Mouse (Mus musculus) limb, embryonic 15.5 days (tissue): ENCODE measurements at regions not wholly inside any gene's neighbourhood (a gene's known extent, or its start where the extent isn't known, plus 50 kb on each side); places are given as distances from the start of the nearest gene placed in this dataset.

ENCODE experiments used
- ATAC-seq: fragments of 200-750 bp; cut with Nextera tagmentation; 2 replicates; pipeline ENCODE4 v1.8.0; 2017; ENCODE audit warnings: low read depth, moderate TSS enrichment; ENCODE audit not compliant: insufficient number of reproducible peaks, low FRiP score, low TSS enrichment
- H3K27ac ChIP-seq: fragments of 300-500 bp; sonication (generic); 2 replicates; pipeline ENCODE4 v1.5.1; 2015; ENCODE audit warnings: moderate library complexity, mild to moderate bottlenecking, inconsistent platforms
- H3K27me3 ChIP-seq: fragments of 300-500 bp; sonication (generic); 2 replicates; pipeline ENCODE4 v1.6.1; 2015; ENCODE audit warnings: inconsistent platforms
- H3K36me3 ChIP-seq: fragments of 300-500 bp; sonication (generic); 2 replicates; pipeline ENCODE4 v1.6.1; 2015; ENCODE audit warnings: inconsistent platforms
- H3K4me1 ChIP-seq: fragments of 300-500 bp; sonication (generic); 2 replicates; pipeline ENCODE4 v1.6.1; 2015; ENCODE audit warnings: inconsistent platforms
- H3K4me2 ChIP-seq: fragments of 300-500 bp; sonication (generic); 2 replicates; pipeline ENCODE4 v1.6.1; 2015; ENCODE audit warnings: mild to moderate bottlenecking, inconsistent platforms
- H3K4me3 ChIP-seq: fragments of 300-500 bp; sonication (generic); 2 replicates; pipeline ENCODE4 v1.5.1; 2015; ENCODE audit warnings: mild to moderate bottlenecking, inconsistent platforms
- H3K9ac ChIP-seq: fragments of 300-500 bp; sonication (generic); 2 replicates; pipeline ENCODE4 v1.6.1; 2015; ENCODE audit warnings: inconsistent platforms
- H3K9me3 ChIP-seq: fragments of 300-500 bp; sonication (generic); 2 replicates; pipeline ENCODE4 v1.6.1; 2016; ENCODE audit warnings: inconsistent platforms
- WGBS: fragments of 180-500 bp; shearing (Covaris S2); methylation state at CpG from one replicate; pipeline ENCODE4 v1.1.7; 2015; 5-methylcytosine and 5-hydroxymethylcytosine counted together

DNA sequence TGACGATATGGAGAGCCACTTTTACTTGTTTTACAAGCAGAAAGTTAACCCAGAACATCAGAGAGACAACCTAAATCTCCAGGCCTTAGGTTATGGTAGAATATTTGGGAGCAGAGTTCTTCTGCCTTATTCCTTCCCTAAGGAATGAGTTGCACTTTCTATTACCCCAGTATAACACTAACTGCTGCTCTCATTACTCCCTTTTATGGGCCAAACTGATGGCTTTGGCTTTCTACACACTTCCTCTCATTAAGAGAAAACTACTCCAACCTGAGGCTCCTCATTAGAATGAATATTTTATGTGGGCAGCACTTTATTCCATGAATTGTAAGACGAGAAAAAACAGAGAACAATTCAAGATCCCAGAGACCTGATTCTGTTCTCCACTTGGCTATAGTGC lies 289.0 kb upstream of the Tnc start:
- 40% methylated on average over 2 of the region's 2 CpGs for WGBS
- Histone ChIP-seq H3K4me1 (no peaks in the 10 kb centered on the region), H3K9me3 (no peaks in the 10 kb centered on the region), H3K27ac (no peak overlapping the region), H3K36me3 (no peaks in the 10 kb centered on the region), H3K4me2 (no peak overlapping the region), H3K9ac (no peak overlapping the region), H3K27me3 (no peaks in the 10 kb centered on the region), H3K4me3 (no peak overlapping the region)
- ATAC-seq, result no peak

DNA sequence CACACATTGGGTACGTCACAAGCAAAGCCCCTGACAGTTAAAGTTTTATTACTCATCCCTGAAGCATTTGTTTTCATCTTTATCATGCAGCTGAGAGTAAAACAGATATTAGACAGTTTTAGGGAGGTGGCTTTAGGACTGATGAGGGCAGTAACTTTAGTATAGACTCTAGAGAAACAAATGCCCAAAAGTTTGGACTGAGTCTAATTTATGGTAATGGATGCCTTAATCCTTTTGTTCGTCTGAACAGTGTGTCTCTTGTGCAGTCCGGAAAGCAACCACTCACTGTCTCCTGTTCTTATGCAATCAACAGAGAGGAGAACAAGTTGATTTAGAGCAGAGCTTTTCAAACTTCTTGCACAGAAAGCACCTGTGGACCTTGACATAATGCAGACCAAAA lies 283.4 kb upstream of the Tnc start:
- no peak overlapping the region for H3K4me2 ChIP-seq
- H3K27me3 ChIP-seq, result no peaks in the 10 kb centered on the region
- H3K36me3 ChIP-seq, result no peaks in the 10 kb centered on the region
- WGBS, result 52% methylated on average over 3 of the region's 3 CpGs
- H3K9ac ChIP-seq, result no peak overlapping the region
- no peaks in the 10 kb centered on the region for H3K4me1 ChIP-seq
- no peak overlapping the region for H3K4me3 ChIP-seq
- no peak overlapping the region for H3K27ac ChIP-seq
- no peaks in the 10 kb centered on the region for H3K9me3 ChIP-seq
- no peak for ATAC-seq

DNA sequence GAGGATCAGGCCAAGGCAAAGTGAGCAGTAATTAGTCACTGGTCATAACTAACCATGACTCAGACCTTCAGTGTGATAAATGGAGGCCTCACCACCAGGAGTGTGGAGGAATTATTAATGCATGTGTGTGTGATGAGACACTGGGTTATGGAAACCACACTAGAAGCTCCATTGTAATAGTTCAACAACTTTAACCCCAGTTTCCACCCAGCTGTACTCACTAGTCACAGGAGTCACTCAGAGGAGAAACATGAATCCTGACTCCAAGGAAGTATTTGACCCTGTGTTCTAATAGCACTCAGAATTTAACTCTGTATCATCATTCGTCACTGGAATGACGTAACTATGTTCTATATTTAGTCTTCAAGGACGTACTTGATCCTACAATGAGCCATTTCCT lies 277.6 kb upstream of the Tnc start:
- no peaks in the 10 kb centered on the region for H3K4me1 ChIP-seq
- H3K4me3 ChIP-seq, result no peak overlapping the region
- no peak overlapping the region for H3K9ac ChIP-seq
- WGBS, result 67% methylated on average over 3 of the region's 3 CpGs
- H3K36me3 ChIP-seq, result no peaks in the 10 kb centered on the region
- H3K27me3 ChIP-seq, result no peaks in the 10 kb centered on the region
- no peak overlapping the region for H3K27ac ChIP-seq
- H3K9me3 ChIP-seq, result no peaks in the 10 kb centered on the region
- no peak for ATAC-seq
- H3K4me2 ChIP-seq, result no peak overlapping the region

DNA sequence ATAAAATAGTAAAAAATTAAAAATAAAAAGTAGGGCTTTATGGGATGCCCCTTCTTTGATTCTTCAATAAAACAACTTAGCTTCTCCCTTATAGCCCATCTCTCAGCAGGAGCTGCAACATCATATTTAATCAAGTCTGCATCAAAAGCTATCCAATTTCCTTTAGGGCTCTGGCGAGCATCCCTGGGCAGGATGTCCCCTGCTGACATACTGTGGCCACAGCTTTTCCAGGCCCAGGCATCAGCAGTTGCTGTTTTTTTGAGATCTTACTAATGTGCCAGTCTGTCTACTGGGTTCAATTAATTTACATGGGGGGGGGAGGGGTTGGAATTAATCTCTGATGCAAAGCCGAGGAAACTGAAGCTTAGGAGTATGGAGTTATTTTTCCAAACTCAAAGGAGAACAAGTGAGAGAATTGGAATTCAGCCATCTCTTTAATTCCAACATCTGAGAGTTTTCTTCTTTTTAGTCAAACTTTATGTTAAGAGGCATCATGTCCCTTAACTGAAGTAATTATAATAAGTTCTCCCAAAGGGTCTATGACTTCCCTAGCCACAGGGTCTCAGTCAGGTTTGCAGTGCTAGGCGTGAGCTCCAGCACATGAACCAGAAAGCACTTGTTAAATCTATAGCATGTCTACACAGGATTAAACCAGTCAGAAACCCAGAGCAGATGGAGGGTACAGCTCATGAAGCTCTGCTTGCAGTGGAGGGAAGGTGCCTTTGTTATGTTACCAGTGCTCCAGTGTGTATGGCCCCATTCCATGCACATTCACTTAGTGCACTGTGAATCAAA lies 269.9 kb upstream of the Tnc start:
- no peaks in the 10 kb centered on the region for H3K36me3 ChIP-seq
- H3K4me3 ChIP-seq, result no peak overlapping the region
- H3K4me2 ChIP-seq, result no peak overlapping the region
- peak overlapping the region; percentile 33; the same call in 1 of the 2 replicates for H3K27ac ChIP-seq
- H3K9me3 ChIP-seq, result no peaks in the 10 kb centered on the region
- 40% methylated on average over 3 of the region's 3 CpGs for WGBS
- H3K27me3 ChIP-seq, result no peaks in the 10 kb centered on the region
- no peaks in the 10 kb centered on the region for H3K4me1 ChIP-seq
- no peak for ATAC-seq
- H3K9ac ChIP-seq, result no peak overlapping the region

DNA sequence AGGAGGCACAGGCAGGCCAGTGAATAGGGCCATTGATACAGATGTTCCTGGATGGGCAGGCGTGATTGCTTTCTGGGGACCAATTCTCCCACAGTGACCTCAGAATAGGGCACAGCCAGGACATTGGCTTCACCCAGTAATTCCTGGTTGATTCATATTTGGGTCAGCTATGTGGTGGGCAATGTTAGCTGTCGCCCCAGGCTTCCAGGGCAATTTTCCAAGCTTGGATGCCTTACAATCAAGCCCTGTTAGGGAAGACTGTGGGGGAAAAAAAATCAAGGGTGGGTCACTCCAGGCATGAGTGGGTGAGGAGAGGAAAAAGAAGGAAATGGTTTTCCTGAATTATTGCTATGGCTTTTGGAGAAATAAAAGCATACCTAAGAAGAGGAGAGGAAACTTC lies 250.1 kb upstream of the Tnc start:
- peak; percentile 55 for ATAC-seq
- no peaks in the 10 kb centered on the region for H3K27me3 ChIP-seq
- 72% methylated on average over 2 of the region's 2 CpGs for WGBS

DNA sequence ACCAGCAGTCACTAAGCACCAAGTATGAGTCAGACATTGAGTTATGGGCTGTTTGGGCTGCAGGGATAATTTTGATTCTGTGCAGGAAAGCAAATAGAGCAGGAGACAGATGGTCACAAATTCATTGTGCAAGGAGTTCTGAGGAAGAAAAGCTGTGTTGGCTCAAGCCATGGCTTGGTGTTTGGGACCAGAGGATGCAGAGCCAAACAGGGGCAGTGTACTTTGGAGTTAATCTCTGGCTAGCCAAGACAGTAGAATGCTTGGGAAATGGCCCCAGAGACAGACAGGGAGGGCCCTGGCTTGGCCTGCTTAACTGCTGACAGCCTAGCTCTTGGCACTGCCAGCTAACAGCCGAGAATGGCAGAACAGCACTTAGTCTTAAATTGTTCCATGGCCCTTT lies 235.7 kb upstream of the Tnc start:
- no peak overlapping the region for H3K27ac ChIP-seq
- H3K4me2 ChIP-seq, result no peak overlapping the region
- H3K4me1 ChIP-seq, result no peaks in the 10 kb centered on the region
- H3K36me3 ChIP-seq, result no peaks in the 10 kb centered on the region
- WGBS, result 67% methylated on average over 1 of the region's 1 CpGs
- H3K4me3 ChIP-seq, result no peak overlapping the region
- no peak for ATAC-seq
- no peak overlapping the region for H3K9ac ChIP-seq
- no peaks in the 10 kb centered on the region for H3K27me3 ChIP-seq
- no peaks in the 10 kb centered on the region for H3K9me3 ChIP-seq

More for the DNA sequence above, 250.1 kb upstream of the Tnc start:
- H3K27ac ChIP-seq, result no peak overlapping the region
- H3K9me3 ChIP-seq, result no peaks in the 10 kb centered on the region
- no peaks in the 10 kb centered on the region for H3K36me3 ChIP-seq
- H3K4me1 ChIP-seq, result no peaks in the 10 kb centered on the region
- no peak overlapping the region for H3K4me3 ChIP-seq
- H3K9ac ChIP-seq, result no peak overlapping the region
- H3K4me2 ChIP-seq, result no peak overlapping the region

DNA sequence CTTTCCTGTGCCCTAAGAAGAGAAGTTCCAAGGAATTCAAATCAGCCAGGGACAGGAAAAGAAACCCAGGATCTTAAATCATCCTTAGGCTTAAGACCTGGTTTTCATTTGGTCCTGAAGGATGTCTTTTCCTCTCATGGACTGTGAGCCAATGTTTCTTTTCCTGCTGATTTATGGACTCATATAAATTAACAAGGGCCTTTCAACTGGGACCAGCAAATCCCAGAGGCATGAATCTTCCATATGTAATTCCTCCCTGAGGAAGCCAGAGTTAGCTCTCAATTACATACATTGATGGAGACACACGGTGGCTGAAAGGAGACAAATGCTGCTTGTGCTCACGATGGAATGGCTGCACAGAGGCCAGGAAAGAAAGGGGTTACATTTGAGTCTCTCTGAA lies 230.2 kb upstream of the Tnc start:
- Histone ChIP-seq H3K27me3 (no peaks in the 10 kb centered on the region), H3K4me1 (no peaks in the 10 kb centered on the region), H3K27ac (no peak overlapping the region), H3K9ac (no peak overlapping the region), H3K36me3 (no peaks in the 10 kb centered on the region), H3K9me3 (no peaks in the 10 kb centered on the region), H3K4me3 (no peak overlapping the region), H3K4me2 (no peak overlapping the region)
- WGBS, result 5% methylated on average over 2 of the region's 2 CpGs
- no peak for ATAC-seq

DNA sequence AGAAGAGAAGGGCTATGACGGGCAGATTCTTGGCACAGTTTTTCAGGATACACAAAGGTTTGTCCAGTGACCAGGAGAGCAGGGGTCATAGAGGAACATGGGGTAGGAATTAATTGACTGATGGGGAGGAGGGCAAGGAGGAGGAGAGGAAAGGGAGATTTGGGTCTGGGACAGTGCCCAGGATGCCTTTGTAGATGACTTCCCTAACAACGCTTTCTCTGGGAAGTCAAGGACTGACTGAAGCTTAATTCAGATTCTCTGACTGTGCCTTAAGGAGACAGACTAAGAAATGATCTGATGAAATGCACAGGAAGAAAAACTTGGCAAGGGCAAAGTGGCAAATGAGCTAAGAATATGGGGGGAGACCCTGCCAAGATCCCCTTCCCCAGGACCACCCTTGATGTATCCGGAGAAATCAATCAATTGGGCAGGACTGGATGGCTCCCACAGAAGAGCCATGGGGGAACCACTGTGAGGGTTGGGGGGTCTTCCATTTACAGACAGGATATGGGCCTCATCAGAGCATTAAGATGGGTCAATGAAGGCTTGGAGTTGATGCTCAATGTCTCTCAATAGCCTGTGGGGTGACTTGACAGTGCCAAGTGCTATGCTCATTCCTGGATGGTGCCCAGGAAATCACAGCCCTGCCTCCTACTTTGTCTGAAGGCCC lies 227.6 kb upstream of the Tnc start:
- no peak for ATAC-seq
- H3K4me1 ChIP-seq, result peaks cover 7% of the 10 kb centered on the region
- no peaks in the 10 kb centered on the region for H3K36me3 ChIP-seq
- no peaks in the 10 kb centered on the region for H3K27me3 ChIP-seq
- H3K27ac ChIP-seq, result no peak overlapping the region
- no peak overlapping the region for H3K4me3 ChIP-seq
- no peaks in the 10 kb centered on the region for H3K9me3 ChIP-seq
- no peak overlapping the region for H3K4me2 ChIP-seq
- WGBS, result 84% methylated on average over 3 of the region's 3 CpGs
- H3K9ac ChIP-seq, result no peak overlapping the region

DNA sequence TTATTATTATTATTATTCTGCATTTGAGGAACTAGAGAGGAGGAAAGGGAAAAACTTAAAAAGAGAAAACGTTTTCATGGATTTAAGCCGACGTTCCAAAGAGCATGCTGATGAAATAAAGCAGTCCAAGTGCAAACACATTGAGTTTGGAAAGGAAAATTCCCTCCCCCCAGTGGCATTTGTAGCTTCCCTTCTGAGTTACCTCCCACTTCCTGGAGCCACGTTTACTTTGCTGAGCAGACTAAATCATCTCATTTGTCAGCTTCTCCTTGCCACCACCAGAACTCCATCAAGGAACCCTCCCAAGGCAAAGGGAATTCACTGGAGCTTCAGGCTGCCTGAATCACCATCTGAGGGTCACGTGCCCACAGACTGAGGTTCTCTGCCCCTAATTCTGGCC lies 223.0 kb upstream of the Tnc start:
- no peak overlapping the region for H3K4me3 ChIP-seq
- no peaks in the 10 kb centered on the region for H3K9me3 ChIP-seq
- peak overlapping the region; percentile 86 for H3K27ac ChIP-seq
- H3K4me1 ChIP-seq, result peaks cover 14% of the 10 kb centered on the region
- H3K36me3 ChIP-seq, result no peaks in the 10 kb centered on the region
- 32% methylated on average over 5 of the region's 5 CpGs for WGBS
- no peak overlapping the region for H3K9ac ChIP-seq
- no peaks in the 10 kb centered on the region for H3K27me3 ChIP-seq
- H3K4me2 ChIP-seq, result no peak overlapping the region
- no peak for ATAC-seq

DNA sequence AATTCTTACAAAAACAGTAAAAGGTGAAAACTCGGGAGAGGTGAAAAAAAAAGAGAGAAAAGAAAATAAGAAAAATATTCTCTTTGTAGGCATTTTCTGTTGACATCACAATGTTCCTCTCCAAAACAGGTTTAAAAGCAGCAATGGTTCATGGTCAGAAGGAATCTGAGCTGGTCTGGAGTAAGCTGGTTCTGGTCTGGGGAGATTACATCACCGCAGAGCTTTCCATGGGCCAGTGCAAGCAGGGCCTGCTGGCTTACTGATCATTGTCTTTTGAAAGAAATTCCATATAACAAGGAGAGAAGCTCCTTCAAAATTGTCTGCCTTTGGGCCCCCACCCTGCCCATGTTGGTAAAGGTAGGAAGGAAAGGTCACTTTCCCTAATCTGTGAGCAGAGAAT lies 222.3 kb upstream of the Tnc start:
- 58% methylated on average over 2 of the region's 2 CpGs for WGBS
- H3K27ac ChIP-seq, result peak overlapping the region; percentile 86

DNA sequence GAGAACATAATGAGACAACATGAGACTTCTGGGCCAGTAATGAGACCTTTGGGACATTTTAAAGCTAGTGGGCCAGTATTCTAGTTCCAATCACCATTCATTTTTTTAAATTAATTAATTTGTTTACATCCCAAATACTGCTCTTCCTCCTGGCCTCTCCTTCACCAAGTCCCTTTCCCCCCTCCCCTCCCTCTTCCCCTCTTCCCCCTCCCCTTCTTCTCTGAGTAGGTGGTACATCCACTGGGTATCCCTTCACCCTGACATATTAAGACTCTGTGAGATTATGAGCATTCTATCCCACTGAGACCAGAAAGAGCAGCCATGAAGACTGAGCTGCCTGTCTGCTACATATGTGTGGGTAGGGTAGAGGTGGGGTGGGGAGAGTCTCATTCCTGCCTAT lies 213.7 kb upstream of the Tnc start:
- H3K36me3 ChIP-seq, result no peaks in the 10 kb centered on the region
- H3K4me3 ChIP-seq, result no peak overlapping the region
- no peak overlapping the region for H3K4me2 ChIP-seq
- H3K9ac ChIP-seq, result no peak overlapping the region
- ATAC-seq, result no peak
- H3K27ac ChIP-seq, result no peak overlapping the region
- no peaks in the 10 kb centered on the region for H3K4me1 ChIP-seq
- H3K27me3 ChIP-seq, result no peaks in the 10 kb centered on the region
- no peaks in the 10 kb centered on the region for H3K9me3 ChIP-seq

More for the DNA sequence above, 222.3 kb upstream of the Tnc start:
- H3K9me3 ChIP-seq, result no peaks in the 10 kb centered on the region
- no peak for ATAC-seq
- H3K36me3 ChIP-seq, result no peaks in the 10 kb centered on the region
- H3K4me1 ChIP-seq, result peaks cover 14% of the 10 kb centered on the region
- H3K27me3 ChIP-seq, result no peaks in the 10 kb centered on the region
- no peak overlapping the region for H3K9ac ChIP-seq
- H3K4me3 ChIP-seq, result no peak overlapping the region
- no peak overlapping the region for H3K4me2 ChIP-seq

DNA sequence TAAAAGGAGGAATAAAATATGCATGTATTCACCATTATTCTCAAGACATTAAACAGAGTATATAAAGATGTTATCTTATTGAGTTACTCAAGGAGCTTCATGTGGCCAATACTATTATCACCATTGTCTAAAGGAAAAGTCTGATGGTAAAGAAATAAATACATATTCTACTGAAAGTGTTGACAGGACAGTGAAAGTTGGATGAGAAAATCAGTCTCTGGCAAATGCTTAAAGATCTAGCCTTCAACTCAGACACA lies 213.3 kb upstream of the Tnc start:
- Histone ChIP-seq H3K27me3 (no peaks in the 10 kb centered on the region), H3K9me3 (no peaks in the 10 kb centered on the region), H3K4me1 (no peaks in the 10 kb centered on the region), H3K36me3 (no peaks in the 10 kb centered on the region), H3K4me3 (no peak overlapping the region), H3K4me2 (no peak overlapping the region), H3K27ac (no peak overlapping the region), H3K9ac (no peak overlapping the region)
- no peak for ATAC-seq
